Mouse (Mus musculus): ENCODE measurements at regions not wholly inside any gene's neighbourhood (a gene's known extent, or its start where the extent isn't known, plus 50 kb on each side); places are given as distances from the start of the nearest gene placed in this dataset.

DNA sequence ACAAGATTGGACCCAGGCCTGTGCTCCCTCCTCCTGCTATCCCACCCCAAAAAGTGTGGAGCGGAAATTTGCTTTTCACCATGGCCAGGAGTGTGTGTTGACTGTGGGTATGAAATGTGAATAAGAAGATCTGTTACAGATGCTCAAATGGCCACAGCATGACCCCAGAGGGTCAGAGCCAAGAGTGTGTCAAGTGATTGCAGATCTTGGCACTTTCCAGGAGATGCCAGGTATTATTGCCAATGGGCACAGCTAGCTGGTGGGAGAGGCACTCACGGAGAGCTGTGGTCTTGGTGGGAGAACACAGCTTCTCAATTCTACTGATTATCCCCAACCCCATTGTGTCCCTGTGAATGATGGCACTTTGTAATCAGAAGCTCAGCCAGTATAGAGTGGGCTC is 62.7 kb downstream of the Smim20 start:
- no peak for DNase-seq

DNA sequence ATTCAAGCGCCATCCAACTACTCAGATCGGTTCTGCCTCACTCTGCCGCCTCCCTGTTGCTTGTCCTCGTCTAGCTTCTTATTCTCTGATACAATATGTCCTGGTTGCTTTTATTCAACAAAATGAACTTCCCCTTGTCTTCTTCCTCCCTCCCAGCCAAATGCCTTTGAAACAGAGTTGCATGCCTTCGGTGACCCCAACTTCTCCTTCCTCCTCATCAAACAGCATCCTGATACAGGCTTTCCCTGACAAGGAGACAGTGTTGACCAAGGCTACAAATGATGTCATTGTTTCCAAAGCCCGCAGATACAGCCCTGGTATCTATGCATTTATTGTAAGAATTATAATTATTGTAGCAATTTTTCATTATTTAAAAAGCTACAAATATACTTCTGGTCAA is 69.8 kb downstream of the Smim20 start:
- no peak for DNase-seq

DNA sequence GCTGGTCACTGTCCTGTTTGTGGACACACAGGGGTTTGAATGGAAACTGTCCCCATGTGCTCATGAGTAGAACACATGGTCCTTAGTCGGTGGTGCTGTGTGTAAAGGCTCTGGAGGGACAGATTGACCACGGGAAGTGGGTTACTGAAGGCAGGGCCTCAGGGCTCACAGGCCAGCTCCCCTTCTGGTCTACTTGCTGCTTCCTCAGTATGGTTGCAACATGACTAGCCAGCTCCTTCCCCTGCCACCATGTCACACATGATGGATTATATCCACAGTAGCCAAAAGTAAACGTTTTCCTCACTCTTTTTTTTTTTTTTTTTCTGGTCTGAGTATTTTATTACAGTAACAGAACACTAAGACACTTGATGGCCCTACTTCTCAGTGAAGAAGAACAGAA is 70.9 kb downstream of the Smim20 start:
- DNase-seq: no peak

DNA sequence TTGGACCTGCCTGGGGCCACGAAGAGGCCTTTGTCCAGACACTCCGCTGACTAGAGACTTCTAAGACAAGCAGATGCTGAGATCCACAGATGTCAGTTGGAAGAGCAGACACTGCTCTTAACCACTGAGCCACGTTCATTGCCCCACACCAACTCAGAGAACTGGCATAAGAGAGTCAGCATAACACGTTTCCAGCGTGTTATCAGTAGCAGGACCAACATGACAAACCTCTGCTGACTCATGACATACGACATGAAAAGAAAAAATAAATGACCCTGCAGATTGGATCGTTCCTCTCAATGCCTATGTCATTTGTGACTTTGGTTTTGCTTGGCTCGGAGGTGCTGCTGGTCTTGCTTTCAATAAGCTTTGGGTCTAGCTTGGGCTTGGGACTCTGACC is 78.3 kb downstream of the Smim20 start:
- DNase-seq: no peak

DNA sequence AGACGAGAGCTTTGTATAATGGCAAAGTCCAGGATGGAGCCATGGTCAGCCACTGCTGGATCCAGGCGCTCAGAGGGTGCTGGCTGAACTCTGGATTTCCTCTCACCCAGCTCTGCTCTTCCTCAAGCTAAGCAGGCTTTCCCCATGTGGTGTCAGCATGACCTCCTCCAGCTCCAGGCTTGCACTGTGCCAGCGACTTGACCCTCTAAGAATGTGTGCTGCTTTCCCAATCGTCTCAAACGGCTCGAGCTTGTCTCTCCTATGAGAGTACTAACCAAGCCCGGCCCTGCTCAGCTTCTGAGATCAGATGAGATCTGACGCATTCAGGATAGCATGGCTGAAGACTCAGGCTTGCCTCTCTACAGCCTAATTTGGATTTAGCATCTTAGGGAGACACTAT is 79.1 kb downstream of the Smim20 start:
- no peak for DNase-seq

DNA sequence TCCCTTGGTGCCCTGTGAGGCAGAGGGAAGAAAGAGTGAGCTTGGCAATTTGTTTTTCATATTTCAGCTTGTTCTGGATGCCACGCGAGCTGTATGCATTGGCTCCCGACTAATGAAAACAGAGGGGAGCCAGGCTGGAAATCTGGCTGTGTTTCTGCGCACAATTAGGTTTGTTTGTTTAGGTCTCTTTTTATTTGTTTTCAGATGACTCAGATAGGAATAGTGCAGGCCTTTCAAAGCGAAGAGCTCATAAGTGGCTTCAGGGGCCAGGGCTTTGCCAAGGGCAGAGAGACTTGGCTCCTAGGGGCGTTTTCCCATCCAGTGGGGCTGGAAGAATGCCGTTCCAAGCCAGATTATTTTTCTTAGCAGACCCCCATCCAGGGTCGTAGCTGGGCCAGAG is 79.9 kb downstream of the Smim20 start:
- peak in 1 of 2 experiments; percentile 16 for DNase-seq

DNA sequence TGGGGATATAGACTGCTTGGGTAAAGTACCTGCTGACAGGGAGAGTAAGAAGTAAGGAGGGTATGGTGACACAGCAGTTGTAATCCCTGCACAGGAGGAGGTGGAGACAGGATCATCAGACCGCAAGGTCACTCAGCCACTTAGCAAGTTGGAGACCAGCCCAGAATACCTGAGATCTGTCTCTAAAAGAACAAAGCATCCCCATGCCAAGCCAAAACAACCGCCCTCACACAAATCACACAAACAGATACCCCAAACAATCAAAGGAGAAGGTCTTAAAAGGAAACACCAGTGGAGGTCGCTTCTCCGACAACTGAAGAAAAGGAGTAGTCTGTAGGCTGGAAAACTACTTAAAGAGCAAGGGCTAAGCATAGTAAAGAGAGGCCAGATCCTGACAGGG is 86.0 kb downstream of the Smim20 start:
- no peak for DNase-seq

DNA sequence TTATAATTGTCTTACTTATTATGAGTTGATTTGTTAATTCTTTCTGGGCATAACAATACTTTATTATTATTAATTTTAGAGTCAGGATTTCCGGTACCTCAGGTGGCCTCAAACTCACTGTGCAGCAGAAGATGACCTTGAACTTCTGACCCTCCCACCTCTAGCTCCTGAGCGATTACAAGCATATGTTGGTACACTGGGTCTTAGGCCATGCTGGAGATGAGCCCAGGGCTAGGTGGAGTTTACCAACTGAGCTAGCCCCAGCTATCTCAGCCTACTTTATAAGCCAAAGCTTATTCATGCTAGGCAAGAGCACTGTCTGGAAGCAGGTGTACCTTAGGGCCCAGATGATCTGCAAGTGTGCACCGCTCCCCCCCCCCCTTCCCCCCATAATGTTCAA is 87.4 kb downstream of the Smim20 start:
- DNase-seq: no peak

DNA sequence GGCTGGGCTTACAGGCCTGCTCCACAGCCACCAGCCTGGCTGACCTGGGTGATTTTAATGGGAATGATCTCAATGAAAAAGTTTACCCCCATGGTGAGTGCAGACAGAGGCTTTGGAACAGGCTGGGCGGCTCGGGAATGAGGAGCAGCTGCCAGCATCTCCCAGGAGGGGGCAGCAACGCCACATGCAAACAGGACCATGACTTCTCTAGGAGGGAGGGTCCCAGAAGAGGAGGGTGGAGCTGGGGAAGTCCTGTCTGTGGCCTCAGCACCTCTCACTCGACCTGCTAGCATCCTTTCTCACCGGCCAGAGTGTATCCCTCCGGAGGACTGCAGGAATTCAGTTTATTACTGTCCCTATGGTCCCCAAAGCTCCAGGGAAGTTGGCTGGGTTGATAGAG is 88.2 kb downstream of the Smim20 start:
- peak; percentile 81 to 85 for DNase-seq

DNA sequence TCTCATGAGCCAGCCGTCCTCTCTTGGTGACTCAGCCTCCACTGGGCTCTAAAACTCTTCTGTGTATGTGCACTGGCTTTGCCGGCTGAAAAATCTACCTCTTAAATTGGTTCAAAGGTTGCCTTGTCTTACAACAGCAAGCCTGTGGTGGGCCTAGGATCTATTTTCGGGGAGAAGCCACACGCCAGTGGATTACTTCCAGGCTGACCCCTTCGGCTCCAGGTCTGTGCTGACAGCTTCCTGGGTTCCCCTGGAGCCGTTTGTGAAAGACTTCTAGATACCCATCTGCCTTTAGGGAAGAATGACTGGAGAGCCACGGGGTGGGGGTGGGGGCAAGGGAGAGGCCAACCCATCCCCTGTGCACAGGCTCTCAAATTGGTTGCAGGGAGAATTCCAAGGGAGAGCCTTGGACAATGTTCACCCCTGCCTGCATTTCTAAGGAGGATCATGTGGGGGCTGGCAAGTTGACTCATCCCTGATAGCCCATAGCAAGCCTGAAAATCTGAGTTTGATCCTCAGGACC is 90.3 kb downstream of the Smim20 start:
- DNase-seq: no peak

DNA sequence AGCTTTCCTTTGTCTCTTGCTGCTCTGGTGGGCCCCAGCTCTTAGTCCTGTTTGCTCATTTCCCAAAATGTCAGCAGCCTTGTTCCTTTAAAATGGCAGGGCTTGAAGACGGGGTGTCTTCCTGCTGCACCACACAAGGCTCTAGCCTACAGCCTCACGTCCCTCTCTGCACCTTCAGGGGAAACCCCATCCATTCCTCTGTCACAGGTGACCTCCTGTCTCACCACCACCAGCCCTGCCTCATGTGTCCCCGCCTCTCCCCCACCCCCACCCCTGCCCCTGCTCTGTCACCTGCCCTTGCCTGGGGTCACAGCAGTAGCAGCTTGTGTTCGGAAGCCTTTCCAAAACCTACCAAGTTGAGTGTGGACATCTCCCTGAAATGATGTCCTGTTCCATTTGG is 91.3 kb downstream of the Smim20 start:
- DNase-seq: no peak

DNA sequence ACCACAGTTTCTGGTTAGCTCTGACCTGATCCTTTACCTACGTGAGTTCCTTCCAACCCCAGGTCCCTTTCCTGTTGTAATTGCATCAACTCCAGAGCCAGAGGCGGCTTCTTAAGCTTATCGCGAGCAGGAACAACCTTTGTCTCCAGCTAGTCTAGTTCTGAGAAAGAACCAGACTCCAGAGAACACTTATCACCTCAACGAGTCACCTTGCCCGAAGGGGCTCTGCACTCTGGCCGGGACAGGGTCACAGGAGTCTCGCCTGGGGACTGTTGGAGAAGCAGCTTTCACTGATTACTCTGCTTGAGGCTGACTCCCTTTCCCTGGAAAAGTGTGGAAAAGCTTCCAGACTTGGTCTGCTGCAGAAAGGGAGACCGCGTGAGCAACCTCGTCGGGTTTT is 93.0 kb downstream of the Smim20 start:
- DNase-seq: no peak

DNA sequence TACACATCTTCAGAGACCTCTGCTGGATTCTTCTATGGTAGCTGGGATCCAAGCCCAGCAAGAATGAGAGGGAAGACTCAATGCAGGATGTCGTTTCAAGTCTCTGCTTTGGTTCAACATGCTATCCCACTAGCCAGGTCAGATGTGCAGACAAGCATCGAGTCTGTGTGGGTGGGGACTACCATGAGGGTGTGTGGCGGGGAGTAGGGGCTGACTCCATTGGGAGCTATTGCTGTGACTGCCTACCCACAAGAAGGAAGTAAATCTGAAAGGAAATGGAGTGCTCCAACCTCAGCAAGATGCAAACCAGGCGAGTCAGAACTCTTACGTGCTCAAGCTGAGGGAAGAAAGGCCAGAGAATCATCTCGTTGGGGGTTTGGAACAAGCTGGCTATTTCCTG is 94.4 kb downstream of the Smim20 start:
- no peak for DNase-seq

DNA sequence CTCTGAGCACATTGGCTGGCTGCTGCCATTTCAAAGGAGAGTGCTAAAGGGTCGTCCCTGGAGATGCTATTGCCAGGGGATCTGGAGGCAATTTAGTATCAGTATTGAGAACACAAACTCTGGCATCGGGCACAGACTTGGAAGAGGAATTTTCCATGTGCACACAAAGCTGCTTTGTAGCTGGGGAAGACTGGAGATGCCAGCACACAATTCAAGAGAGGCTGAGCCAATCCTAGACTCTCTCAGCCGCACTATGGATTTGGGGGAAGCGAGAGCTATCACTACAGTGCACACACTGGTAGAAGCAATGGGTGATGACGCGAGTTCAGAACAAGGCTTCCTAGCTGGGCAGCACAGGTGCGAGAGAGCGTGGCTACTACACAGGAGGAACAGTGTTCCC is 97.0 kb downstream of the Smim20 start:
- peak; percentile 25 to 37 for DNase-seq

DNA sequence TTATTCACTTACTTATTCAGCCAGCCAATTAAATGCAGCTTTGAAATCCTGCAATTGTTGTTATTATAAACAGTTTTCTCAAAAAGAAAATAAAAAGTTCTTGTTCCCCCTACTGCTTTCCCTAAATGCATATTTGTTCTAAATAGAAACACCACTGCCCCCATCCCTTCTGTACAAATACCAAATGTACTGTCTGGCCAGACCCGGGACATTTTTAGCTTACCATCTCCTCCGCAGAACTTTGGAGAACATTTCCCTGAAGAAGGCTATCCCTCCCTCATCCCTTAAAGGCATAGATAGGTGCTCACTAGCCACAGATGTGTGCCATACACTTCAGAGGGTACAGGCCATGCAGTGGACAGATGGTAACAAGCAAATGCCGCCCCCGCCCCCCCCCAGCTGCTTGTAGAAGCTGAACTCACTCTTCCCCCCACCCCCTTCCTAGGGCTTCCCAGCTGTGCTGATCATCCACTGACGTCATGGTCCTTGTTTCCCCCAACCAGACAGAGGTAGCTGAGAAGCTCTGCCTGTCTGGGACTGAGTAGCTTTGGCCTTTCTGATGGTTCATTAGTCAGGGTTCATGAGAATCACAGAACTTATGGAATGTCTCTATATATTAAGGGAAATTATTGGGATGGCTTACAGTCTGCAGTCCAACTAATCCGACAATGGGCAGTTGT is 98.9 kb upstream of the Rbpj start:
- DNase-seq: no peak

DNA sequence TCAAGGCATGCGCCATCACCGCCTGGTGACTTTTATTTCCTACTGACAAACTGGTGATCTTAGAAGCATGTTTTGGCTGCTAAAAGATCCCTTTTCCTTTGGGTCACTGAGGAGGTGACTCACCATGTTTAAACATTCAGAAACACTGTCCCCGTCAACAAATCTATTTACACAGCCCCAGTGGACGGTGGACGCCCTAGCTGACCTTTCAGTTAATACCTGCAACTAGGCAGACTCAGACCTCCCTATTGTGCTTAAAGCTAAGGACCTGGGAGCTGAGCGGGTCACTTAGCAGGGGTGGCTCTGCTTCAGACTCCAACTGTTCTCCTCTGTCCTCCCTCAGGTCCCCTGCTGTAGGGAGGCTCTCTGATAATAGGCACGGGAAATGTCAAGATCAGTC is 95.7 kb upstream of the Rbpj start:
- DNase-seq: no peak

DNA sequence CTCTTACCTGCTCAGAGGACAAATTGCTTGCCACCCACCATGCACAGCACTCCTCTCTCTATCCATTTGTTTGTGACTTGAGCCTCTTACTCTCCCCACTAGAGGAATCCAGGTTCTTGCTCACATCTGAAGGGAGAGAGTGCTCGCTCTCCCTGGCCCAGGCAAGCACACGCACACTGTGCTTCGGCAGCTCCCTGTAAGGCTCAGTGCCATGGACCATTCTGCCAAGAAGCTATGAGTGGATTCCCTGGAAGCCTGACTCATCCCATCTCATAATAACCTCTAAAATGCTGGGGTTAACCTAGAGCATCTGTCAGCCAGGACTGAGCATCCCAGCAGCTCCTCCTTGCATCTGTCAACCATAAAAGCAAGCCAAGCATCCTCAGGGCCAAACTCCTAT is 94.3 kb upstream of the Rbpj start:
- DNase-seq: no peak

DNA sequence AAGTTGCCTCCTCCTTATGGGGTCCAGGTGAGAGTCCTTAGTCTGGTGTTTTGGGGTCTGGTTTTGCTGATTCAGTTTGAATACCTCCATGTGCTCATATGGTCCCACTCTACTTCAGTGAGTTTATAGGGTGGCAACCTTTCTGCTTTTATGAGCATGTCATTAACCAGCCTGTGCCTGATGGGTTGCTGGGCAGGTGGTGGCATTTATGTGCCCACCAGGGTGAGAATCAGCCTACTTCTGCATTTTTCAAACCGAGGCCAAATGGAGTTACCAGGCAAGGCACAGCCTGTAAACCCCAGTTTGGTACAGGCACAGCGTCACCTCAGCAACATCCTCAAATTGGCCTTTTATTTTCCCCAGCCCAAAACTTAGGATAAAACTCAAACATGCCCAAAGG is 92.6 kb upstream of the Rbpj start:
- DNase-seq: no peak

DNA sequence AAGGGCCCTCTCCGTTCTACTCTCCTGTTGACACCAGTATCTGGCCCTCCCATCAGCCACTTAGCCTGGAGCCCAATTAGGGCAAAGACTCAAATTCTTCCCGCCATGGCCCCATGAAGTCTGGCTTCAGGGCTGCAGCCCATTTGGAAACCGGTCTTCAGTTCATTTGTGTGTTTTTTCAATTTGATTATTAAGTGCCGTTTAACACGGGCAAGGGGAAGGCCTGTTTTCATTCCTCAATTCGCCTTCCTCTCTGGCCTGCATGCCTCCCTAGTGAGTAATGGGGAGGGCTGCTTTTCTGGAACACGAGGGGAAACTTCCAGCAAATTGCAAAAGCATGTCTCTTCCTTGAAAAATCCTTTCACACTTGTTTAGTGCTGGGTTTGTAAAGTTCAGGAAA is 89.1 kb upstream of the Rbpj start:
- no peak for DNase-seq

DNA sequence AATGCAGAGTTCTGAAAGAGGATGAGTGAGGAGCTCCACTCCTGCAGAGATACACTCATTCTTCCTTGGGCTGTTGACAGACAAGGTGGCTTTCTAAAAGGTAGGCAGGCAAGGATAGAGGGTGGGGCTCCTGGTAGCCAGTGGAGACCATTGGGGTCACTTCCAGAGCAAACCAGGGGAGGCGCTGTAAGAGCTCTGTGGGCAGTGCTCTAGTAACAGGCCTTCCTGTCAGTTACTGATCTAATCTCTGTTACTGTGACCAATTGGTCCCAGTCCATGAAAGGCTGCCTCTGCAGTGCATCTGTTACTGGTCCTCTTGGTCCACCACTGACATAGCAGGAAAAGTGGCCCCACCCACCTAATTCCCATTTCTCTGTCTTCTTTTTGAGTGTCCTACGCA is 88.3 kb upstream of the Rbpj start:
- DNase-seq: no peak

DNA sequence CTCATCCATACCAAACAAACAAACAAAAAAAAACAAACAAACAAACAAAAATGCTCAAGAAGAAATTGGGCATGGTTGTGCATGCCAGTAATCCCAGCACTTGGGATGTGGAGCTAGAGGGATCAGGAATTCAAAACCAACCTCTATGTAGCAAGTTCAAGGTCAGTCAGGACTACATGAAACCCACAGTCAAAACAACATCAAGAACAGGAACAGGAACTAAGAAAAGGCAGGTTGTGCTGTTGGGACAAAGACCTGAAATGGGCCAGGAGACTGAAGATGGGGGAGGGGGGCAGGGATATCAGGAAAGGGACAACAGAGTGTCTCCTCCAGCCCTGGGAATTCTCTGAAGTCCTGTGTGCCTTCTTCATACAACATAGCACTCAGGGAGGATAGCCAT is 87.8 kb upstream of the Rbpj start:
- no peak for DNase-seq

DNA sequence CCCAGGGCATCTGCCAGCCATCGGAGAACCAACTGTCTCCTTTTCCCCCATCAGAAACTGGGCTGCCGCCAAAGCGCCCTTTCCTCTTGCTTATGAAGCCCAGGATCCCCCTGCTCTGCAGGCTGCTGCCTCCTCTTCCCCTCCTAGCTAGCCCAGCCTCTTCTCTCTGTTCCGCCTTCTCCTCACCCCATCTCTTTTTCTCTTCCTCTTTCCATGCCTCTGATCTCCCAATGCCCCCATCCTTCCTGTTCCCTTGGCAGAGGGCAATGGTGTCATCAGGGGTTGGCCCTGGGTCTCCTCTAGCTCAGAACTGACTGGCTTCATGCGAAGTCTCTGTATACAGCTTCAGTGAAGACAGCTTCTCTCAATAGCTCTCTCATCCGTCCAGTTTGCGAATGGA is 87.4 kb upstream of the Rbpj start:
- no peak for DNase-seq

DNA sequence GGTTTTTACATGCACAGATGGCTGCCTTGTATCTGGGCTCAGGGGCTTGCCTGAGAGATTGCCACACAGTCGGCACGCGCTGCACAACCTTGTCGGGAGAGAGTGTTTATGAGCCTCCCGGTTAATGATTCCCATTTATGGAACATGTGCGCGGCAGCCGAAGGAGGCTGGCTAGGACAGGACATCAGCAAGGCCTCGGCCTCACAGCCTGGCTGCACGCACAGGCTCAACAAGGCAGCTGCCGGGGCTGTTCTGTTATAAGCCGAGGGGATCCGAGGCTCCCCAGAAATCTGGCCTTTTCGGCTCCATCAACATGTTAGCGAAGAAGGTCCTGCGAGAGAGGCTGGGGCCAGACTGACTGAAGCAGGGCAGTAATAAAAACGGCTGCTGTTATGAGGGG is 86.3 kb upstream of the Rbpj start:
- DNase-seq: no peak

DNA sequence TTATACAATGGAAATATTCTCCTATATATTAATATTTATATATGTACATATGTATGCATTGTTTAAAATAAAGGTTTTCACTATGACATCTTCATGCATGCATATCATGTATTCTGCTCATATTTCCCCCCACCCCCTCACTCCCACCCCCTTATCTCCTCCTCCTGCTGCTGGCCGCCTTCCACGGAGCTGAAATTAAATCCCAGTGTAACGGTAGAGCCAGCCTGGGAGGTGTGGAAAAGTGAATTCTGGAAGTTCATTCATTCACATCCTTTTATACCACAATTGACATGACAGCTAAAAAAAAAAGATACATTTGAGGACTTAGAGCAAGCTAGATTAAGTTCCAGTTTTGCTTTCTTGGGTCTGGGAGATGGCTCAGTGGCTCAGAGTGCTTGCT is 85.7 kb upstream of the Rbpj start:
- no peak for DNase-seq

DNA sequence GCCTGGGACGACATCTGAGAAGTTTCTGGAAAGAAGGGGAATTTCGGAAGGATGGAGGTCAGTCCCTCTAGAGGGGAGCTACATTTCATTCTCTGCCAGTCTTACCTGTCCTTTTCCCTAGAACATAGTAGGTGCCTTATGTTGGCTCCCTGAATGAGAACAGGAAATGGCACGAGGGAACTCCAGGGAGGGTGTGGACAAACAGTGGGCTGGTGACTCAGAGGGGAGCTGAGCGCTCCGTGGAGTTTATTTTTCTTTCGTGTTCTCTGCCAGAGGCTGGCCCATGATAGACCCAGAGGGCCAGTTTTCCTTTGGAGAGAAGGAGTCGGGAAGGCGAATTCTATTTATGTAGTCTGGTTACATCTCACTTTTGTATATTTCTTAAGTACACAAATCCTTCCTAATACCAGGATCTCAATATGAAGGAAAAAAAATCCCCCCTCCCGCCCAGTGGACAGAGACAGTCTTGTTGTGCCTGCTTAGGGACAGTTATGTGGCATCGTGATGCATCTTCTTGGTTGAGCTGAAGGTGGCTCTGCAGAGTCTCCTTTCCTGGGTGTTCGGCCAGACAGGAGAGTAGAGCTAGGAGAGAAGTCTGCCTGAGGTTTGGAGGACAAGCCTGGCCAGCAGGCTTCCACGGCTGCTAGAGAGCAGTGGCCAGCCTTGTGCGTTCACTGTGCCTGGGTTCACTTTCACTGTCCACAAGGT is 84.3 kb upstream of the Rbpj start:
- no peak for DNase-seq

All from layer of hippocampus, postnatal 36 days (tissue).